Mouse (Mus musculus) C2C12 (cell line): ENCODE data around the gene 1110065P20Rik.

Experiments
- CTCF ChIP-seq: IDR thresholded peaks from one replicate; pipeline ENCODE4 v1.5.1; 2011; ENCODE audit not compliant: control insufficient read depth, insufficient read depth, insufficient read length
- MAX ChIP-seq: IDR thresholded peaks from one replicate; pipeline ENCODE4 v1.6.1; 2011; ENCODE audit warnings: mild to moderate bottlenecking, control low read depth
- MYOG ChIP-seq: IDR thresholded peaks from one replicate; pipeline ENCODE4 v1.6.1; 2011; ENCODE audit not compliant: control insufficient read depth, insufficient read length; ENCODE audit errors: extremely low read depth

- no peak for TF ChIP-seq CTCF
- TF ChIP-seq MYOG: no peak
- no peak for TF ChIP-seq MAX
Observed at GRCm38 (mm10) chr4:124829671-124830070, 21.3 kb downstream of the 1110065P20Rik start.
